Mouse (Mus musculus) ovary, adult 18-20 months (tissue): ENCODE results near the gene Krt15.
A peak's percentile ranks its signal among the peaks of the same experiment; 100 is the strongest.

ENCODE experiments used
- DNase-seq: peaks from one replicate; pipeline ENCODE4 v3.0.0; 2022; ENCODE audit warnings: low spot score, mixed read lengths

Gene Krt15

DNA sequence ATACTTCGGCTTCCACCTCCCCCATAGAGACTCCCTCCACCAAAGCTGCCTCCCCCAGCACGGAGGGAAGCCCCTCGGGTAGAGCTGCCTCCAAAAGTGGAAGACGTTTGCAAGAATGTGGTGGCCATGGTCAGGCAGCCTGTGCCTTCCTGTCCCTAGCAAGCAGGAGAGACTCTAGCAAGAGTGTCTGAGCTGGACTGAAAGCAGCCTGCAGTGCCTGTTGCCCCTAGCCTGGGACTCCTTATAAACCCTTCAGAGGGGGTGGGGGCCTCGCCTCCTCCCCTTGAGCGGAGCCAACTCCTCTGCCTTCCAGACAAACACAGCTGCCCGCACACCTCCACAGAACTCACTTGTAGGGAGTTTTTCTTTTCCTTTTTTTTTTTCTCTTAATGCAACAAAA is at the start of gene Krt15:
Gene Krt15, minus strand, starts transcription at position 198 of the 400 bp plus-strand sequence.
- no peak for DNase-seq

DNA sequence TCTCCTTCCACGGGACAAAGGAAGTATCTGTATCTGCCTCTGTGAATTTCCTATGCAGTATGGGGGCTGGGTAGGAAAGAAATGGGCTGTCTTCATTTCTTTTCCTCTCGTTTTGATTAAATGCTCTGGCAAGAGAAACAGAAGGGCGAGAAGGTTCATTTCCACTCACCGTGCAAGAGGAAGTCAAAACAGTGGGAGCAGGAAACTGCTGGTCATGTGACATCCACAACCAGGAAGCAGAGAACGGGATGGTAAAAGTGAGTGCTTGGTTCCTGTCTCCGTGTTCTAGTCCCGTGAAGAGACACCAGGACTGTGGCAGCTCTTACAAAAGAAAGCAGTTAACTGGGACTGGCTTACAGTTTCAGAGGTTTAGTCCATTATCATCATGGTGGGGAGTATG is 46.0 kb upstream of the Krt15 start:
- DNase-seq = no peak

DNA sequence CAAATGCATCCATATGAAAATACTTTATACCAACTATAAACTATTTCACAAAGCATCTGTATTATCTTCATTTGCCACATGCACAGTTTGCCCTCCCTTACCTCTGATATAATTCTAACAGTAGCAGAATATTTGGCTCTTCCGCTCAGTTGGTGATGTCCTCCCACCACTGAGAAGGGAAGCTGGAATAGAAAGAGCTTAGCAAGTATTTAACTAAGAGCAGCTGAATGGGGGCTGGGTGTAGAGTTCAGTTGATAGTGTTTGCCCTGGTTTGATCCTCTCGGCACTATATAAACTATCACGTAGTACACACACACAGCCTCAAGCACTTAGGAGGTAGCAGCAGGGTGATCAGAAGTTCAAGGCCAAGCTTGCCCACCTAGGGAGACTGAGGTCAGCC is 43.5 kb upstream of the Krt15 start:
- no peak for DNase-seq

DNA sequence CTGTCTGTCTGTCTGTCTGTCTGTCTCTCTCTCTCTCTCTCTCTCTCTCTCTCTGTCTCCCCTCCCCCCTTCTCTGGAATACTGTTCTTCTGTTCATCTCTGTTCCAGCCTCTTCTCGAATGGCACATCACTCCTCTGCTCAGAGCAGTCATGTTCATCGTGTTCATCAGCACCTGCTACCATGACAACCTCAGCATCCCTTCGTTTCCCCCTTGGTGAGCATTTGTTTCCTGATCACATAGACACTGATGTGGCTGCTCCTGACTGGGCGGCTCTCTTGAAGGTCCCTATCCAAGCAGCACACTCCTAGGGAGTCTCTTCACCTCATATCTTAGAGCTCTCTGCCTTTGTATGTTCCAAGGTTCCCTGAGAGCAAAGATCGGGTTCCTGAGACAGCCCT is 42.6 kb upstream of the Krt15 start:
- no peak for DNase-seq

DNA sequence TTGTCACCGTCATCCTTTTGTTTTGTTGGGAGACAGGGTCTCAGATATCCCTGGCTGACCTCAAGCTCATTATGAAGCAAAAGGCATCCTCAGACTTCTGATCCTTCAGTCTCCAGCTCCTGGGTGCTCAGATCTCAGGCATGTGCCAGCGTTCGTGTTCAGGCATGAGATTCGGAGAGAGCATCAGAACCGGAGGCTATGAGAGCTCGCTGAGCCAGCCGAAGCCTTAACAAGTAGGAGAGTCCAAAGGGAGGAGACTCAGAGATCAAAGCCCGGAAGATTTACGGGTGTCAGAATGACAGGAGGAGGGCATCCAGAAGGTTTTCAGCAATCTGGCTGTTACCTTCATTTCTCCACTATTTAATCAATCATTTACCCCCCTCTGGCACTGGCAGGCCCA is 41.1 kb upstream of the Krt15 start:
- DNase-seq = no peak

DNA sequence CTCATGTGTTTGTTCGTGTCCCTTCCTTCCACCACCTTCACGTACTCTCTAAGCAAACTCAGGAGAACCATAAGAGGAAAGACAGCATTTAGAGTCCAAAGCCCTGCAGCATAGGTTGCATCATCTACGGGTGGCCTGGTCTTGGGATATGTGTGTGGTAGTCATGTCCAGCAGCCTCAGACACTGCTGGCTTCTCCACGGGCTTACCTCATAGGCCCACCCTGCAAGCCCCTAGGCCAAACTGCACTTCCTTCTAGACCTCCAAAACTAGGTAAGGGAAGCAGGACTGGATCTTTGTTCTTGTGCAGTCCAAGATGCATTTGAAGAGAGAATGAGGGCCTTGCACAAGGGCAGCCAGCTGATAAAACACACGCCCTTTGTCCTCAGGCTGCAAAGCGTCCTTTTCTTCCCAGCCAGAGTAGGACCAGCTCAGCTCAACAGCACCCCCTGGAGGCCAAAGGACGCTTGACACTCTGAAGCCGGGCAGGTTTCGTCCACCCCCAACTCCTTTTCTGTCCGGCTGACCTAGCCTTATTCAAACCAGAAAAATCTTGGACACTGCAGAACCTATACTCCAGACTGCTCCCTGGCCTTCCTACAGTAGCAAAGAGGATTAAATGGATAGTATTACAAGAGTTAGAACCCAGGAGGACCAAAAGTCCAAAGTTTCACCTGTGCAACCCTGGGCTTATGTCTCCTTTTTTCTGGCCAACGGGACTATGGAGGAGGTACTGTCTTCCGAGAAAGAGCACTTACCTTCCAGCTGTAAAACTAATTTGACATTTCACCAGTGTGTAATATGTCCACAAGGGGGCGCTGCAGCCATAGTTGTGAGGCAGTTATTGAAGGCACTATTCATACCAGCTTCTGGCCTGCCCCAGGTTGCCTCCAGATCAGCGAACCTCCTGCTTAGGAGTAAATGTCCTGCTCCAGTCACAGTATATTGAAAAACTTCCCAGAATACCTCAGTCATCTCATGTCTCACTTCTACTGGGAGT is 33.3 kb upstream of the Krt15 start:
- peak; percentile 18 for DNase-seq

DNA sequence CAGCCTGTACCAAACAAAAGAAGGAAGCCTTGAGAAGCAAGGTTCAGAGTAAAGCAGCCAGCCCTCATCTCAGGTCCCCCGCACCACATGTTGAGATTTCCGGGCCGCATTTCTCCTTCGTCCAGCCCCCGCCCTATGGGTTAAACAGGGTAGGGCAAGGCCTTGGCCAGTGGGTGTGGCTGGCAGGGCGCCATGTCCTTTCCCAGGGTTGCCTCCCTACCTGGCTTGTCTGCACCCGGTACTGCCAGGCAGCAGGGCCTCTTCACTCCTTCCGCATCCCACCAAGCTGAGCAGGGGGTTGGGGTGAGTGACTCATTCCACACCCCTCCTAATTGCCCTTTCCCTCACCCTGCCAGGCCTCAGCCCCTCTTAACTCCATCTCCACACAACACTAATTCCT is 32.3 kb upstream of the Krt15 start:
- DNase-seq = peak; percentile 53

DNA sequence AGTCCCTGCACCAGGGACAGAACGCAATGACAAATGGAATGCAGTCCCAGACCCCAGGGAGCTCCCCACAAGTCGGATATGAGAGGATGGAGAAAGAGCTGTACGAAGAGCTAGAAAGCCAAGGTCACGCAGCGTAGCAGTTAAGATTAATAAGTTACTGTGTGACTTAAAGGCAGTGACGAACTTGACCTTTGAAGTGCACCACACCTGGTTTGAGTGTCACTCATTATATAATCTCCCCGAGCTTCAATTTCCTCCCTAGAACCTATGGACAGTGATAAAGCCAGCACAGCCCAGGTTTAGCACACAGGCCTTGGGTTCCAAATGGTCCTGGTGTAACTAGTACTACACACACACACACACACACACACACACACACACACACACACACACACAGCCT is 28.7 kb upstream of the Krt15 start:
- DNase-seq = no peak

DNA sequence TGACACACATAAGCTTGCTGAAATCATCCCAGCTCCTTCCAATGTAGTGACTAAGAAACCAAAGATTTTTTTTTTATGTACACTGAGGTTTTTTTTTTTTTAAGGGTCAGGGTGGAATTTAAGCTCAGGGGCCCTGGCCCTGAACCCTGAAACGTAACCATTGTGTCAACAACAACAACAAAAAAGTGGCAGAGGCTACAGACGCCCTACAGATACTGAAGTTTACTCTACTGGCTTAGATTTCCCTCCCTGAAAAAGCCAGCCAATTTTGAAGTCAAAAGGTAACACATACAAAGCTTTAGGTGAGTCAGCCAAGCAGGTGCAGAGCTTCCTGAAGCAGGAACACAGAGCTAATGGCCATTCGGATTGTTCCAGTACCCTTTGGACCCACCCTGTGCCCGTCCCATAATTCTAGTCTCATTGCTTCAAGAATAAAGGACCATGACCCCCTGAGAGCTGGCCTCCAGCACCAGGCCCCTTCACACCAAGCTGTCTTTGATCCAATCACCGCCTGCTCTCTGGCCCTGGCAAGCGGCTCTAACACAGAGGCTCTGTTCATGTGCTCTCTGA is 22.3 kb upstream of the Krt15 start:
- DNase-seq = no peak

DNA sequence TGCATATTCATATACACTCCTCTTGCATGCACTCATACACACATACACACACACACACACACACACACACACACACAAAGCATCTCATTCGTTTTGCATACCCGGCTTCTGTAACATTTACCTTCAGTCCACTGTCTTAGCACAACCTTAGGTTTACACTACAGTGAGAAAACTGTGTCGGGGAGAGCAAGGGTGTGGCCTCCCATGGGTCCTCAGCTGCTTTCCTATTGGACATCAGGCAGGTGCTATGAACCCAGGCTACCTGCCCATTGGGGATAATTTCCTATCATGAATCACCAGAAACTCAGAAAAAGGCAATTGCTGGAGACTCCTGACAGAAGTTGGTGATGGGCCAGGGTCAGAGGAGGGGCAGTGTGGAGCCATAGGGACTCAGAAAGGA is 21.6 kb upstream of the Krt15 start:
- DNase-seq = no peak

DNA sequence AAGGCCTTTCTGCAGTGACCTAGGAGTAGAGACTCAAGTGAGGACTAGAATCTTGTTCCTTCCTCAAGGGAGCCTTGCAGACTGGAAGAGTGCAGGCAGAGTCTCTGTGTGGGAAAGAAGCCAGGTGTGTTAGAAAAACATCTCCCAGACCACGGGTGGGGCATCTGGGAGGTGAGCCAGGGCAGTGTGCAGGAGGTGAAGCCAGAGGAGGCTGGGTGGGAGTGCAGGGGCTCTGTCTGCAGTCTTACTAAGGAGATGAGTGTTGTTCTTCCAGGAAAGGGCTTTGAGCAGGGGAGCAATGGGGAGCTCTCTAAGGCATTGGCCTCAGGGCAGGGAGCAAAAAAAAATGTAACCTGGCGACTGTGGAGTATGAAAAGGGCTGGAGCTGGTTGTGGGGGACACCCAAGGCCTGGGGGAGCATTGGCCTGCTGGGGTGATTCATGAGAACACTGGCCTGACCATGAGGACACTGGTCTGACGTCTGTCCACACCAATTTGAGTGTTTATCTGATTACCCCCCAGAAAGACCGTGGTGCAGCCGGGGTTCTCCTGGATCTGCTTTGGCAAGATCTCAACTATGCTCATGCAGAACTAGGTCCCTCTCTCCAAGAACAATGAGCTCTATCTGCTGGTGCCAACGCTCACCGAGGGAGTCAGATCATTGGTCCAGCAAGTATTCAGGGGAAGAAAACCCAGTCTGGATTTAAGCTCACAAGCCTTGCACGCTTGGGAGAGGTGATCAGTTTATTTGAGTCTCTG is 19.9 kb upstream of the Krt15 start:
- DNase-seq = peak; percentile 24

DNA sequence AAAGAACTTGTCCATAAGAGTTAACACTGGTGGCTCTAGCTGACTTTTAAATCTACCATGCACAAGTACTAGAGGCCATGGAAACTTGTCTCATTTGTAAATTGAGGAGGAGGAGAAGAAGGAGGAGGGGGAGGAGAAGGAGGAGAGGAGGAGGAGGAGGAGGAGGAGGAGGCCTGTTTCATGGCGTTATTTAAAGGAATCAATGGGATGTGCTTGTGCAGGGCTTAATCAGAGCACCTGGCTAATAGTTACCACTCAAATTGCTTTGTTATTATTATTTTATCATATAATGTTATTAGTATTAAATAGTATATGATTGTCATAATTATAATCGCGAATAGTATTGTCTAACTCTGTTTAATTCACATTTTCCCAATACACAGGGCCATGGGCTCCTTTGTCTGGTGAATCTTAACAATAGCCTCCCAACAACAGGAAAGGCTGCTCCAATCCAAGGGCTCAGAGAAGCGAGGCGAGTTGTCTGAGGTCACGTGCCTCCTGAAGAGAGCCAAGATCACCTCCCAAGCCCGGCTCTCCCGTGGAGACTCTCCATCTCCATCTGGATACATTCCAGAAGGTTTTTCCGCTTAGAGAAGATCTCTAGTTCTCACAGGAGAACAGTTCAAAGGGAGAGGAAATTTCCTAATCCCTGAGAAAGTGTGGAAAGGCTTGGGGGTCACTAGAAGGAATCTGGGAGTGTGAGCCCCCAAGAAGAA is 13.0 kb upstream of the Krt15 start, which contains the start of gene Krt19:
Gene Krt19, minus strand, starts transcription at position 51 of the 716 bp plus-strand sequence.
- DNase-seq = no peak

DNA sequence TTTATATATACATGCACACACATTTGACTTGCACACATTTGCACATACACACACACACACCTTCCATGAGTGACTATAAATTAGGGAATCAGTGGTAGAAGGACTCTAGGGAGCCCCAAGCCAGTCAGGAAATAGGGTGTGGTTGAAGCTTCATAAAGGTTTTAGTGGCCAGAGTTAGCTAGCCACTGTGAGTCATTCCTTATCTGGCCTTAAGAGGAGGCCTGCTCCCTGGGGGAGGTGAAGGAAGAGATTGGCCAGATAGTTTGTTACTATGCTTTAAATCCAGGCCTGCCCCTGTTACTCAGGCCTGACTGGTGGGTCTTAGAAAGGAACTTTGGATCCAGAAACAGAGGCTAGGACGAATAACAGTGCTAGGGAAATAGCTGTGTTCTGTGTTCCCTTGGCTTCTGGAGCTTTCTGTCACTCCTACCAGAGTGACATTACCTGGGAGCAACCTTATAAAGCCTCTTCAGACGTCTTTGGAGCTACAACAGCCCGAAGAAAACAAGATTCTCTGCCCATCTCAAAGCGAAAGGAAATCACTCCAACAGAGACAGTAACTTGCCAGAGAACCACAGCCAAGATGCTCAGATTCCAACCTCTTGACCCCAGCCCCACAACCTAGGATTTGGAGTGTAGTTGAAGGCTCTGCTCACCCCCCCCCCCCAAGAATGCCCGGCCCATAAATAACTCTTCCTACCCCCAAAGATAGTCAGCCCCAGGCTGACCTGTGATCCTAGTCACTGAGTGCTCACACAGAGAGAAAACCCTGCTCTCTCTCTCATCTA is 12.0 kb upstream of the Krt15 start:
- no peak for DNase-seq

DNA sequence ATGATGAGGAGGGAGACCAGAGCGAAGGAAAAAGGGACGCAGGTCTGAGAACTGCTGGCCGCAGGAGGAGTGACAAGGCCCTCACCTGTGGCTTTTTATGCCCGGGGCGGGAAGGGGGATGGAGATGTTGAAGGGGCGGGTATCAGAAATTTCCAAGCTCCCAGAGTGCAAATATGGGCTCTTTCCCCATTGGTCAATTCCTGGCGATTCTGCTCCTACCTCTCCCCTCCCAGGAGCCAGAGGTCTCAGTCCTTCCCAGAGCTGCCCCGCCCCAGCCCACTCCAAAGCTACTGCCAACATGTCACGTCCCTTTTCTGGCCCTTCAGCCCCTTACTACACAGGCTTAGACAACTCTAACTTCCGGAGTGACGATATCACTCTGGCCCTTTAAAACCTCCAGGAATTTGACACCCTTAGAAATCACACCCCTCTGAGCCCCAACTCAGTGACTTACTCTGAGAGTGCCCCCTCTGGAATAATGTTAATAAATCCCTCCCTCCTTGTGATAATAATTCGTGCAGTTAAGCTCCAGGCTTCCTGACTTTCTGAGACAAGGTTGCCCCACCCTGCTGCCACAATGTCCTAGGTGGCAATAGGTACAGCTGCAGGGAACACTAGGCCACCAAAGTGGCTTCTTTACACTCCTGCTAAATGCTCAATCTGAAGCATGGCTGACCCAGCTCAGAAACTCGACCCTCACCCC is 10.3 kb upstream of the Krt15 start:
- peak; percentile 27 for DNase-seq

DNA sequence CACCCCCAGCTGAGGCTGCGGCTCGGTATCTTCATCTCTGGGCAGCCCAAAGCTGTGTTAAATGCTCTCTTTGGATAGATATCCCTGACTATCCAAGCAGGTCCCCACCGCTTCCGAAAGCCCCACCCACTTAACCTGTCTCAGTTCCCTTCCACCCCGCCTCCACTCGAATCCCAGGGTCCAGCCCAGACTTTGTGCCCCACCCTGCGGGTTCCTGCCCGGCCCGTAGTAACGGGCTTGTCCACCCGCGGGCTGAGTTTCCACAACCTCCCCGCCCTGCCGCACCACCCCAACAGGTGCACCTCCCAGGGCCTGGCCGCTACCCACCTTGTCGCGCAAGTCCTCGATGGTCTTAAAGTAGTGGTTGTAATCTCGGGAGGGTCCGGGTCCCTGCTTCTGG is 9.4 kb upstream of the Krt15 start:
- DNase-seq = no peak

DNA sequence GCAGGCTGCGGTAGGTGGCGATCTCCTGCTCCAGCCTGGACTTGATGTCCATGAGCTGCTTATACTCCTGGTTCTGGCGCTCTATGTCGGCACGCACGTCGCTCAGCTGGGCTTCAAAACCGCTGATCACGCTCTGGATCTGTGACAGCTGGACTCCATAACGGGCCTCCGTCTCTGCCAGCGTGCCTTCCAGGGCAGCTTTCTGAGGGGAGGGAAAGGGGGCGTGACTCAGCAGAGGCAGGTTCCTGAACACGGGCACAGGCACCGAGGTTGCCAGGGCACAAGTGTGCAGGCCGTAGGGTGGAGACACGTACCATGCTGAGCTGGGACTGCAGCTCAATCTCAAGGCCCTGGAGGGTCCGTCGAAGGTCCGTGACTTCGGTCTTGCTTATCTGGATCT is 5.2 kb upstream of the Krt15 start:
- DNase-seq = no peak

DNA sequence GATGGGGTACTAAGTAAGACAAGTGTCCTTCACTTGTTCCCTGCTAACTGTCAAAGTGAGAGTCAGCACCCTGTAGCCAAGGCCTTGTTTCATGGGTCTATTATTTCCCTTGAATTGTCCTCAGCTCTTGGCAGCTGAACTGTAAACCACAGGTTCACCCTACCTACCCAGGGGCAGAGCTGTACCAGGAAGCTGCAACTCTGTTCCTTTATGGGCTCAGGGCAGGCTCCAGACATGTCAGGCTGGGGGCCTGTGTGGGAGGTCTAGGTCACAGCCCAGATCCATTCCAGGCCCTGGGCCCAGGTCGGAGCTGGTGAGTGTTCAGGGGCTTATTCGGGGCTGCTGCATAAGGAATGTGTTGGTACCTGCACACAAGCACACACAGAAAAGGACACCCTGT is 3.7 kb upstream of the Krt15 start:
- DNase-seq = no peak

DNA sequence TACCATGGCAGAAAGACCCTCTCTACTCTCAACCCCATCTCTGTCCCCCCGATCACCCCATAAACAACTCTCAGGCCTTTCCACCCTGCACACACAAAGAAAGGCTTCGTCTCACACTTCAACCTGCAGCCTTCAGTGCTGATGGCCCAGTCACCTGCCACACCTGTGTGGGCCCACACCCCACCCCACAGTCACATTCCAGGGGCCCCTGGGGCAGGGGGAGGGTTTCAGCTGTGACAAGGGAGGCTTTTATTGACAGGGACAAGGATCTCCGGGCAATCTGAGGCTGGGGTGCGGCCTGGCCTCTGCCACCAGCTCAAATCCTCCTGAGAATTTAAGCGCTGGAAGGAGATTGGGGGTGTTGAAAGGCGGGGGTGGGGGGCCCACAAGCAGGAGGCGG is 3.1 kb upstream of the Krt15 start:
- DNase-seq = no peak

DNA sequence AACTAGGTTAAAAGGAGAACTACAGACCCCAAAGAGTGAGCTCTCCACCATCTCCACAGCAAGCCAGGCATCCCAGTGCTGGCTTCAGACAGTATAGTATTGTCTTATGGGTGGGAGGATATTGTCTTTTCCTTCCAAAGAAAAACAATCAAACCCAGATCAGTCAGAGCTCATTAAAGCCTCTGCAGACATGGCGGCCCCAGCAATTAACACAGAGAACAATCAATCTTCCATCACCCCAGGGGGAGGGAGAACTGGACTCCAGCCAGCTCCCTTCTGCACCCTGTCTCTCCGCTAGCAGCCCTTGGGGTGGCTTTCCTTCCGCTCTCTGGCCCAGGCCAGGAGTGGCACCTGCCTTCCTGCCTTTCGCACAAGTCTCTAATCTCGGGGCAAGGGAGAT is 2.0 kb upstream of the Krt15 start:
- DNase-seq = no peak

DNA sequence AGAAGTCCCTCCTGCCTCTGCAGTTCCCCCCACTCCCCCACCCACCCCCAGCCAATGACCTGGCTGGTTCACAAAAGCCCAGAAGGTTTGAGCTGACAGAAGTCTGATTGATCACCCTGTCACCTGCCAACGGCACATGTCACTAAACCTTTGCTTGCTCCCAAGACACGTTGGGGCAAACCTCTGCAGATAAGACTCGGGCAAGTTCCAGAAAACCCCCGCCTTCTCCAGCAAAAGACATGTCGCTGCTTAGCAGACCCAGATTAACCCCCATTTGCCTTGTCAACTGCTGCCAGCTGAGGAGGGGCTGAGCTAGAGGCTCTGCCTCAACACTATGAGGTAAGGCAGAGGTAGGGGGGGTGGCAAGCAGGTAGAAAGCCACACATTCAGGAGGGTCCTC is 831 bp upstream of the Krt15 start:
- DNase-seq = no peak

DNA sequence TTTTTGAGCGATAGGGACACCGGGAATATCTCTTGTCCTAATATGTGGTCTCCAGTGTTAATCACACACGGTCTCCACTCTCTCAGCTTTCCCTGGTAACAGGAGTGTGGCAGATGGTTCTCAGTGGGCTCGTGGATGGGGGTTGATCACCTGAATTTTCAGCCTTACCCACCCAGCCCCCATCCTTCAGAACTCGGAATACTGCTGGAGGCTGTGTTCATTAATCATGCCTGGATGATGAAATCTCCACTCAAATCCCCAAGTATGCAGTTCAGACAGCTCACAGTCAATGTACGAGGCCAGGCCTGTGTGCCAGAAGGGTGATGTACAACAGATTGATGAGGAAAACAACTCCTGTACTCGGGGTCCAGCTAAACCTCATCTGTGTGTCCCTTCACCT is 10.8 kb downstream of the Krt15 start:
- no peak for DNase-seq
